Mouse (Mus musculus): ENCODE measurements around the gene Ldhc.
"Not testable (repeated sequence)": the region's sequence is repeated elsewhere in the genome, so short reads cannot be mapped to it uniquely, and the experiment has no call there.

Gene Ldhc

DNA sequence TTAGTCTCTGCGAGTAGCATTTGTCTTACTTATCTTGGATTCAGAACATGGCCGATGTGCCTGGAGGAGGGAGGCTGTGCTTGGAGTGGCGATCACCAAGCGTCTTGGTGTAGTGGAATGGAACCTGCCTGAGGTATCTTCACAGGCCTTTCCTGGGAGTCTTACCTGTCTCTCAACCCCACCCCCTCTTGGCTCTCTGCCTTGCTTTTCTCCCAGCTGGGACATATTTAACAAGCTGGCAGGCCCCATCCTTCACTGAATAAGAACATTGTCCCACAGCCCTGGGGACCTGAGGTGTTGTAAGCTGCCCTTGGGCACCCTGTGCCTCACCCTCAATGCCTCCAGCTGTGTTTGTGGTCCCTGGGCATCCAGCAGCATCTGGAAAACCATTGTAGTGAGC is 17.4 kb upstream of the Ldhc start:
- no peak for DNase-seq

- peak; percentile 85 to 89 for DNase-seq
Measured at GRCm38 (mm10) chr7:46845211-46845977, 15.6 kb upstream of the Ldhc start.

DNA sequence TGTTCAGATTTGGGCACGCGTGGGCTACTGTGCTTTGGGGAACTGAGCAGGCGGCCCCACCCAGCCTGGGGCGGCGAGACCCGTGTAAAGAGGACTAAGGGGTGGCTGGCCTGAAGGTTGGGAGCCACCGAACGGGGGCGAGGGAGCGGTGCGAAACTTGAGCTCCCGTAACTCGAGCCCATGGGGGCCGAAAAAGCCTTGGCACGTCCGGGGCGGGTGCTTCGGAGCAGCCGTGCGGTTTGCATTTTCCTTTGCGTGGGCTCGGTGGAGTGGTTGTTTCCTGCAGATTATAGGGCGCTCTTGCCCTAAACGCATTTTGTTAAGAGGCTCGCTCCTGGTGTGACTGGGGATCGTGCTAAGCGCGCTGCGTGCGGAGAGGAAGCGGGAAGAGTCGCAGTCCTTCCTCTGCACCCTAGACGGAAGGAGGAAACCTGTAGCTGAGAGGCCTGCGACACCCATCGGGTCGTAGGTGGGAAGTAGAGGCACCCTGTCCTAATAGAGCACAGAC is 15.0 kb upstream of the Ldhc start:
- peak; percentile 51 to 63 for DNase-seq

DNA sequence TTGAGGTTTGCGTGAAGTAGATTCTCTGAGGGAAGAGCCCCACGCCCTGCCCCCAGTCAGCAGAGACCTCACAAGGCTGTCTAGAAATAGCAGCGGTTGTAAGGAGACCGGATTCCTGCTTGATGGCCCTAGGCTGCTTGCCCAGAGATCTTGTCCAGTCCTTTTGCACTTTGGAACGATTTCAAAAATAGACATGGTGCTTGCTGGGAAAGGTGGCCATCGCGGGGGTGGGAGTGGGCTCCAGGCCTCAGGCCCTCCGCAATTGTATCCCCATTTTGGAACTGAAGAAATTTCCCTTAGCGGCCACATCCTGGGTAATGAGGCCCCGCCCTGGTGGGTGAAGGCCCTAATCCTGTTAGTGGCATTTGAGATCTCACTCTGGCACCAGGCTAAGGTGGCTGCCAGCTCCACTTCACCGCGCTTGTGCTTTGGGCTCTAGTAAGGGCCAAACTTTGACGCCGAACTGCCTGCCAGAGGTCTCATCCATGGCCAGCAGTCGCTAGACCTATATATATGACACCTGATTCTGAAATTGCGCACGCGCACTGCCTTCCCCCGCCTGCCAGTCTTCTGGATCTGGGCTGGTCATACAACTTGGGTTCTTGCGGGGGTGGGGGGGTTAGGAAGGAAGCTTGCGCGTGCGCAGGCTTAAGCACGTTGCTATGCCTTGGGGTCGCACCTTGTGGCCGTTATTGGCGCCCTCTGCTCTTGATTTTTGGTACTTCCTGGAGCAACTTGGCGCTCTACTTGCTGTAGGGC is 14.3 kb upstream of the Ldhc start:
- peak; percentile 60 to 71 for DNase-seq

- no peak for DNase-seq
Measured at GRCm38 (mm10) chr7:46849287-46849686, 11.7 kb upstream of the Ldhc start.

DNA sequence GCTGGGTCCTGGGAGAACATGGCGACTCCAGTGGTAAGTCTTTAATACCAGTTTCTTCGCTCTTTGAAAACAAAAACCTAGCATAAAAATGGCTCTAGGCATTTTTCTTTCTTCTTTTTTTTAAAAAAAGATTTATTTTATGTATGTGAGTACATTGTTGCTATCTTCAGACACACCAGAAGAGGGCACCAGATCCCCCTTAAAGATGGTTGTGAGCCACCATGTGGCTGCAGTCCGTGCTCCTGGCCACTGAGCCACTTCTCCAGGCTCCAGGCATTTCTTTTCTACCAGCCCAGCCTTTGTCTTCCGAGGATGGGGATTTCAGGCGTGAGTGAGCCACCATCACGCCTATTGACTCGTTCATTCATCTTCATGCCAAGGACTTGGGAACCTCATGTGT is 10.0 kb upstream of the Ldhc start:
- no peak for DNase-seq

- DNase-seq, result no peak
Measured at GRCm38 (mm10) chr7:46852666-46853065, 8.3 kb upstream of the Ldhc start.

GRCm38 (mm10) chr7:46853365-46853764 is 7.6 kb upstream of the Ldhc start:
- DNase-seq, result no peak

GRCm38 (mm10) chr7:46855866-46856560 is 5.0 kb upstream of the Ldhc start:
- no peak for DNase-seq

DNA sequence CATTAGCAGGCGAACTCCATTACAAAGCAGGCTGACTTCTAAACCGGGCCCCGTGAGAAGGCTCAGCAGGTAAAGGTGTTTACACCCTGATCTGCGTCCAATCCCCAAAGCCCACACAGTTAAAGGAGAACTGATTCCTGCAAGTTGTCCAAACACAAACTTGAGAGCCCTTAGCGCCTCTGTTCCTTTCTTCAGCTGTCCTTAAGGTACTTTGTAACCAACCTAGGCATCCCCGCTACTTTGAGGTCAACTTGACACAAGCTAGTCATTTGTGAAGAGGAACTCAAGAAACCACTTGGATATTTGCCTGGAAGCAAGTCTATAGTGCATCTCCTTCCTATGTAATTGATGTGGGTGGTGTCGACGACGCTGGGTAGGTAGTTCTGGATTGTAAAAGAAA is 3.6 kb upstream of the Ldhc start:
- no peak for DNase-seq

DNA sequence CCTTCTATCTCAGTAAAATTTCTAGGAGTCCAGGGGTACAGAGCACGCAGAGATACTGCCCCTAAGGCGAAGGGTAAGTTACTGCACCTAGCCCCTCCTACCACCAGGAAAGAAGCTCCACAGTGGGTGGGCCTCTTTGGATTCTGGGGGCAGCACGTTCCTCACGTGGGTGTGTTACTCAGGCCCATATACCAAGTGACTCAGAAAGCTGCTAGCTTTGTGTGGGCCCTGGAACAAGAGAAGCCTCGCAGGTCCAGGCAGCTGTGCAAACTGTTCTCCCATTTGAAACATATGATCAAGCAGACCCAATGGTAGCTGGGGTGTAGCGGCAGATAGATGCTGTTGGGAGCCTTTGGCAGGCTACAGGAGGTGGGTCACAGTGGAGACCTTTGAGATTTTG is 2.0 kb upstream of the Ldhc start:
- DNase-seq, result no peak

GRCm38 (mm10) chr7:46871988-46872387 is 11.0 kb downstream of the Ldhc start:
- DNase-seq, result no peak

- DNase-seq, result no peak
Measured at GRCm38 (mm10) chr7:46876841-46877240, 15.8 kb downstream of the Ldhc start.

DNA sequence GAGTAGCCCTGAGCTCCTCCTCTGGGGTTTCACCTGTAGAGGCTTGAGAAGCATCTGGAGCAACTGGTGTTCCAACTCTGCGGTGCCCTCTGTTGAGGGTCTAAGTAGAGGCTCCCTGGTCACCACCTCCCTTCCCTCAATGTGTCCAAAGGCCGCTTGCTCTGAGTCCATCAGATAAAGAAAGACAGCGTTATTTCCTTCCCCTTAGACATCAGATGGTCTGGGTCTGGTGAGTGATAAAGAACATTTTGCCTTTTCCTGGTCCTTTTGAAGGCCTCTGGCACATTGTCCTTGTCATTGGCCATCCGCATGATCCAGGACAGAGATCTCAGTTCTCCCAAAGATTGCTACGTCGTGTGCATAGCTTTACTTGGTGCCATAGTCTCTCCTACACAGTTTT is 16.3 kb downstream of the Ldhc start:
- DNase-seq, result no peak

DNA sequence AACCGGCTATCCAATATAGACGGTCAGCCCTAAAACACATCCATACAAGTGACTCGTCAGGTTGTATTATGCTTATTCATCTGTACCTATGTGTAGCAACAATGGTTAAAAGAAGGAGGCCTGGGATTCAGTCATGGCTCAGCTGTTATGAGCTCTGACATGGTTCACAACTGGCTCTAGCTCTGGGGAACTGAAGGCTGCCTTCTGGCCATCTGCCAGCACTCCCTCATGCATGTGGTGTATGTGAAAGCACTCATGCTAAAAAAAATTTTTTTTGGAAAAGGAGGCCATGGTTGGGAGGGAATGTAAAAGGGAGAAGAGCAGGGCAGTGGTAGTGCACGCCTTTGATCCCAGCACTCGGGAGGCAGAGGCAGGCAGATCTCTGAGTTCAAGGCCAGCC is 18.8 kb downstream of the Ldhc start:
- DNase-seq, result no peak

DNA sequence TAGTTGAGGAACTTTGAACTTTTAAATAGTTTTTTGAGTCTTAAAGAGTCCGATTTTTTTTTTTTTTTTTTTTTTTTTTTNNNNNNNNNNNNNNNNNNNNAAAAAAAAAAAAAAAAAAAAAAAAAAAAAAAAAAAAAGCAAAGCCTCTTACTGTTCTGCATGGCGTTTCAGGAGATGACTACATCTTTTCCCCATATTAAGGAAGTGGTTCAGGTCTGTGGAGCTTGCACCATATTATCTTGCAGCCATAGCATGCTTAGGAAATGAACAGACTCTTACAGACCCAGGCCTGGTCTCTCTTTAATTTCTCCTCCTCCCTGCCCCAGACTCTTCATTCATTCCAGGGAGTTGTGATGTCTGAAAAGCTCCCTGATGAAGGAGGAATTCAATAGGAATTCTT is 20.0 kb downstream of the Ldhc start:
- no peak for DNase-seq

DNA sequence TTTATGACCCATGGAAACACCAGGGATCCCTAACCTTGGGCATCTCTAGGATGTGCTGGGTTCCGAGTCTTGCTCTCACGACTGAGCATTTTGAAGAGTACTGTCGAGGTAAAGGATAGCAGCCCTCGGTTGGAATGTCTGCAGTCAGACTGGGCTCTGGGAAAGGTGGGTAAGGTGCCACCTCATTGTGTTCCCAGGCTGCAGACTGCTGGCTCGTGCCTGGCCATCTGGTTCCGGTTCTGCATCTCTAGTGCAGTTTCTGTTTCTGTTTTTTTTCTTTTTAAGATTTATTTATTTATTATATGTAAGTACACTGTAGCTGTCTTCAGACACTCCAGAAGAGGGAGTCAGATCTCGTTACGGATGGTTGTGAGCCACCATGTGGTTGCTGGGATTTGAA is 20.9 kb downstream of the Ldhc start:
- DNase-seq, result not testable (repeated sequence)

DNA sequence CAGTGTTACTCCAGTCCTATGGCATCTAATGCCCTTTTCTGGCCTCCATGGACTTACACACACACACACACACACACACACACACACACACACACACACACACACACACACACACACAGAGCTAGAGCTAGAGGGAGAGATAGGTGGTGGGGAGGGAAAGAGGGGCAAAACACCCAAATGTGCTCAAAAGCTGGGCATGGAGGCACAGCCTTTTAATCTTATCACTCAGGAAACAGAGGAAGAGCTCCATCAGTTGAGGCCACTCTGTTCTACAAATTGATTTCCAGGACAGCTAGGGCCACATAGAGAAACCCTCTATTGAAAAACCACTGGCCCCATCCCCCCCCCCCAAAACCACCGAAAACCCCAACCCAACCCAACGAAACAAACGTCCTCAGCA is 22.3 kb downstream of the Ldhc start:
- DNase-seq, result no peak

DNA sequence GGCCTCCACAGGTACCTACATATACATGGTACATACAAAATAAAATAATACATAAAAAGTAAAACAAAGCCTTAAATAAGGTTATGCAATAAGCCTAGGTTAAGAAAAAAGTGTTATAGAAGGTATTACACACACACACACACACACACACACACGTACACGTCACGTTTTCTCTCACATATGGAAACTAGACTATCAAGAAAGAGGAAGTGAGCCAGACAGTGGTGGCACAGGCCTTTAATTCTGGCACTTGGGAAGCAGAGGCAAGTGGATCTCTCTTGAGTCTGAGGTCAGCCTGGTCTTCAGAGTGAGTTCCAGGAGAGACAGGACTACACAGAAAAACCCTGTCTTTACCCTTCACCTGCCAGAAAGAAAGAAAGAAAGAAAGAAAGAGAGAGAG is 34.5 kb downstream of the Ldhc start:
- no peak for DNase-seq

DNA sequence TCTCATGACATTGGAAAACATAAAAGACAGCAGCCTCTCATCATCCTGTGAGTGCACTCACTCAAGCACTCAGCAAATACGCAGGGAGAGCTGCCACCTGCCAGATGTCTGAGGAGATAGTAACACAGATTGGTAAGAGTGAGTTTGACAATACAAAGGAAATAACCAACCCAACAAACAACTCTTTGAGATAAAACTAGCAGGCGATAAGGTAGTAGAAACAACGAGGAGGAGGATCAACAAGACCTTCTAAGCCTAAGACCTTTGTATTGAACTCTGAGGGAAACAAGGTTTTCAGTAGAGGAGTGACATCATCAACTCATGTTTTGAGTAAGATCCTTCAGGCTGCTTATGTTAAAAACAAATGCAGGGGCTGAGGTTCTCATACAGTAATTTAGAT is 38.3 kb downstream of the Ldhc start:
- DNase-seq, result no peak

GRCm38 (mm10) chr7:46911250-46911649 is 50.2 kb downstream of the Ldhc start:
- DNase-seq, result no peak

GRCm38 (mm10) chr7:46916376-46916775 is 55.4 kb downstream of the Ldhc start:
- DNase-seq, result no peak

DNA sequence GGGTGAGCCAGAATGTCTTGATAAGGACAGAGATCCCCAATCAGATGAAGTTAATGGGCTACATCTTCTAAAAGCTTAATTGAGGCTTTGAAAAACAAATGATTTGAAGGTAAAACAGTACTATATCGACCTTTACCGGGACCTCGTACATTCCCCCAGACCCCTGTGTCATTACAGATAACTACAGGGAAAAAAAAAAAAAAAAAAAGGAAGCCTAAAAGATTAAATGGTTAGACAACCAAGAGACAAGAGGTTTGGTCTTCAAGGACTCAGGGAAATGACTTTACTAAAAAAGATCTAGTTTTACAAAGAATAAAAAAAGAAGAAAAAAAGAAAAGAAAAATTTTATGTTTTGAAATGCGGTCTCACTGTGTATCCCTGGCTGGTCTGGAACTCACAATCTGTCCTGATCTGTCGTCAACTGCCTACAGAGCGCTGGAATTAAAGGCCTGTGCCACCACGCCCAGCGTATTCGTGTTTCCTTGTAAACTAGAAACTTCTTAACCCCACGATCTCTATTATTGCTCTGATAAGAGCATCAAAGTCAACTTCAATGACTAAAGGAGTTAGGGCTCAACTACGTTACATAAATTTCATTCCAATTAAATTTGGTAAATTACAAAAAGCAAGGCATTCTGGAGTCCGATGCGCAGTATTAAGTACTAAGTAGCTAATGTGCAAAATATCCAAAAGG is 57.8 kb downstream of the Ldhc start:
- DNase-seq, result no peak
